Mouse (Mus musculus) lung, postnatal 0 days (tissue): ENCODE data around the gene Ppfia4.

Source experiments
- CTCF ChIP-seq: IDR thresholded peaks from 2 replicates; pipeline ENCODE4 v1.5.1; 2016; ENCODE audit warnings: antibody characterized with exemption, mild to moderate bottlenecking
- EP300 ChIP-seq: IDR thresholded peaks from 2 replicates; pipeline ENCODE4 v1.6.1; 2016; ENCODE audit warnings: antibody characterized with exemption, mild to moderate bottlenecking, control low read depth

- TF ChIP-seq CTCF, result no peak
- no peak for TF ChIP-seq EP300
These were observed 49.6 kb downstream of the Ppfia4 start for GRCm38 (mm10) chr1:134283108-134283507.
